Mouse (Mus musculus) heart, postnatal 0 days (tissue): Measurements from ENCODE around the gene Utf1. TPM values are rescaled to one million over a fixed set of nuclear protein-coding genes. Genes with fewer than 3 reads are reported as not detected.

ENCODE experiments used
- ATAC-seq: fragments of 200-750 bp; cut with Nextera tagmentation; 2 replicates; pipeline ENCODE4 v1.8.0; 2017; ENCODE audit warnings: low read depth, moderate number of reproducible peaks, moderate library complexity; ENCODE audit not compliant: insufficient read depth
- DNase-seq: peaks from one replicate; pipeline ENCODE4 v3.0.0-alpha.2; 2016; ENCODE audit warnings: low spot score
- H3K27ac ChIP-seq: fragments of 300-500 bp; sonication (generic); 2 replicates; pipeline ENCODE4 v1.5.1; 2014; ENCODE audit warnings: low read depth, mild to moderate bottlenecking
- H3K27me3 ChIP-seq: fragments of 300-500 bp; sonication (generic); 2 replicates; pipeline ENCODE4 v1.6.1; 2014; ENCODE audit warnings: low read length, mixed read lengths; ENCODE audit not compliant: control insufficient read depth, insufficient read depth
- H3K36me3 ChIP-seq: fragments of 300-500 bp; sonication (generic); replicated peaks from 2 replicates; pipeline ENCODE4 v1.6.1; 2014; ENCODE audit warnings: low read length, mixed read lengths; ENCODE audit not compliant: control insufficient read depth, insufficient read depth
- H3K4me1 ChIP-seq: fragments of 300-500 bp; sonication (generic); 2 replicates; pipeline ENCODE4 v1.6.1; 2014; ENCODE audit warnings: antibody characterized with exemption; ENCODE audit not compliant: control insufficient read depth, insufficient read depth
- H3K4me2 ChIP-seq: fragments of 300-500 bp; sonication (generic); 2 replicates; pipeline ENCODE4 v1.6.1; 2014; ENCODE audit warnings: low read depth, mild to moderate bottlenecking, low read length, moderate library complexity
- H3K4me3 ChIP-seq: fragments of 300-500 bp; sonication (generic); 2 replicates; pipeline ENCODE4 v1.5.1; 2014; ENCODE audit warnings: low read depth, low read length
- H3K9ac ChIP-seq: fragments of 300-500 bp; sonication (generic); replicated peaks from 2 replicates; pipeline ENCODE4 v1.6.1; 2014; ENCODE audit warnings: low read depth, low read length, mixed read lengths
- H3K9me3 ChIP-seq: fragments of 300-500 bp; sonication (generic); replicated peaks from 2 replicates; pipeline ENCODE4 v1.6.1; 2016; ENCODE audit warnings: low read length; ENCODE audit not compliant: control insufficient read depth
- CTCF ChIP-seq: IDR thresholded peaks from 2 replicates; pipeline ENCODE4 v1.5.1; 2016; ENCODE audit warnings: antibody characterized with exemption, control low read depth, low read depth
- EP300 ChIP-seq: IDR thresholded peaks from 2 replicates; pipeline ENCODE4 v1.6.1; 2016; ENCODE audit warnings: antibody characterized with exemption, low read depth
- WGBS: fragments of 180-500 bp; shearing (Covaris S2); extraction: QIAGEN DNeasy Blood & Tissue Kit; methylation state at CpG from one replicate; pipeline ENCODE4 v1.1.7; 2014; 5-methylcytosine and 5-hydroxymethylcytosine counted together
- microRNA counts: library from miRNA; unstranded; fragments of <30 nt; microRNA quantifications from one replicate; lab custom pipeline; 2015
- microRNA-seq: library from miRNA; unstranded; fragments of <30 nt; microRNA quantifications from one replicate; pipeline ENCODE4, GENCODE M21; 2016
- polyA plus RNA-seq: library from polyadenylated mRNA; unstranded; fragments of >200 nt; fragmentation: Nextera tagmentation; extraction: Ambion mirVana; gene quantifications from 2 replicates; pipeline ENCODE4 v1.2.1, GENCODE M21; 2015
- total RNA-seq: library from RNA; depleted of rRNA; stranded (reverse); fragments of >200 nt; gene quantifications from 2 replicates; pipeline ENCODE4 v1.2.3, GENCODE M21; 2014; ENCODE audit warnings: low replicate concordance; rRNA removed

Gene Utf1
- total and polyA plus RNA-seq, 2 experiments from 2014 or later, result not detected

DNA sequence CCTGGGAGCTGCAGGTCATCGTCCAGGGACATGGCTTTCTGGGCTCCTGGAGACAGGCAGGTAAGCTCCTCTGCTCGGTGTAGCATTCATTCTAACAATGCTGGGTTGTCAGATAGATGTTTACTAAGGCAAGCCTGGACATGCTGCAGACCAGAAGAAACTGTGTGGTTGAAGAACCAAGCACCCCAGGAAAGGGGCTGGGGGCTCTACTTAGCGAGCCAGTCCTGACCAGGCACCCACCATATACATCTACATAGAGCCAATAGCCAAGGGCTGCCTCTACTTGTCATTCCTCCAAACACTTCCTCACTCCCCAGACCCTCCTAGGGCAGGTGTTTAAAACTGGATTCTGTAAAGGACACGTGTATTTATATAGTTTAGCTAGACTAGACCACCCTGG, 50.6 kb downstream of the Utf1 start:
- Histone ChIP-seq H3K27ac (no peak overlapping the region), H3K4me1 (no peaks in the 10 kb centered on the region), H3K4me3 (no peak overlapping the region), H3K9me3 (no peaks in the 10 kb centered on the region), H3K9ac (no peak overlapping the region), H3K4me2 (no peak overlapping the region), H3K36me3 (peaks cover 42% of the 10 kb centered on the region), H3K27me3 (no peaks in the 10 kb centered on the region)
- 70% methylated on average over 4 of the region's 4 CpGs for WGBS
- DNase-seq, result no peak
- ATAC-seq, result no peak
- TF ChIP-seq CTCF (no peak), EP300 (no peak)

DNA sequence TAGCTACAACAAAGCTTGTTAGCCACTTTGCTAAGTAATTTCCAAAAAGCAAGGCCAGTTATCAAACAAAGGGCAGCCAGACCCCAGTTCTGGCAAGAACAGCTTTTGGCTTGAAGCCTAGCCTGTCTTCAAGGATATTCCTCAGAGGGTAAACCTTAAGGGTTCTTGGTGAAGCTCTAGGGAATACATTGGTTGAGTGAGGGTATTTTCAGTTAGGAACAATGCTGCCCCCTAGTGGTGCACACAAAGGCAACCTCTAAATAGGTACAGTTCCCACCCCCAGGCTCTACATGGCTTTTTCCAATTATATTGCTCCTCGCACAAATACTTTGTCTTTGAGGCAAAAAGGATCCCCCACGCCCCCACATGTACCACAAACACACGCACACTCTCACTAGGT, 51.1 kb downstream of the Utf1 start:
- DNase-seq, result peak; percentile 68
- ATAC-seq, result peak; percentile 44; the same call in 1 of the 2 replicates
- no peak overlapping the region for H3K4me2 ChIP-seq

More for the DNA sequence above, 51.1 kb downstream of the Utf1 start:
- H3K36me3 ChIP-seq, result peaks cover 47% of the 10 kb centered on the region
- peak; percentile 76 for TF ChIP-seq CTCF
- no peak for TF ChIP-seq EP300
- no peak overlapping the region for H3K9ac ChIP-seq
- 25% methylated on average over 3 of the region's 3 CpGs for WGBS
- no peaks in the 10 kb centered on the region for H3K4me1 ChIP-seq
- no peak overlapping the region for H3K27ac ChIP-seq
- H3K27me3 ChIP-seq, result no peaks in the 10 kb centered on the region
- no peak overlapping the region for H3K4me3 ChIP-seq
- no peaks in the 10 kb centered on the region for H3K9me3 ChIP-seq

MicroRNAs within 50 kb of the gene (microRNA counts, 519-probe panel; counts per million panel counts)
- microRNA mmu-miR-202-3p (lab: Ali Mortazavi, UCI) (not detected), microRNA mmu-miR-202-5p (lab: Ali Mortazavi, UCI) (1,226 counts per million, percentile 10 among the panel's probes with 10 or more counts)

Small RNA genes lying within 50 kb of the gene (microRNA-seq; reads per million reads assigned to microRNA genes)
- gene Mir202 (0.54 reads per million), gene Mir7062 (not detected), gene mmu-mir-7686 (not detected)

Other genes starting within 250 kb of the Utf1 start
- not detected in 2 replicates for gene Adgra1, start 109.6 kb upstream of the Utf1 start, total RNA-seq
- 0.12 TPM in 1 of 2 replicates, not detected in the other for gene Adgra1, start 109.6 kb upstream of the Utf1 start, polyA plus RNA-seq
- 0.23 TPM in 1 of 2 replicates, not detected in the other for gene Kndc1, start 49.1 kb upstream of the Utf1 start, total RNA-seq
- gene Kndc1, start 49.1 kb upstream of the Utf1 start, polyA plus RNA-seq, result 0.08 TPM in 1 of 2 replicates, not detected in the other
- gene 6430531B16Rik, start 35.0 kb downstream of the Utf1 start, total RNA-seq, result not detected in 2 replicates
- 0.23 TPM in 1 of 2 replicates, not detected in the other for gene 6430531B16Rik, start 35.0 kb downstream of the Utf1 start, polyA plus RNA-seq
- 5.4 and 83.4 TPM in 2 replicates for gene Adam8, start 48.8 kb downstream of the Utf1 start, total RNA-seq
- gene Adam8, start 48.8 kb downstream of the Utf1 start, polyA plus RNA-seq, result 0.31 and 1.2 TPM in 2 replicates
- gene Zfp511, start 92.6 kb downstream of the Utf1 start, total RNA-seq, result 23.6 and 44.3 TPM in 2 replicates
- 22.9 and 23.9 TPM in 2 replicates for gene Zfp511, start 92.6 kb downstream of the Utf1 start, polyA plus RNA-seq
- 28.2 and 53.1 TPM in 2 replicates for gene Tubgcp2, start 92.9 kb downstream of the Utf1 start, total RNA-seq
- gene Tubgcp2, start 92.9 kb downstream of the Utf1 start, polyA plus RNA-seq, result 21.8 and 24.5 TPM in 2 replicates
- not detected in 2 replicates for gene Msx3, start 105.3 kb downstream of the Utf1 start, total RNA-seq
- not detected in 2 replicates for gene Msx3, start 105.3 kb downstream of the Utf1 start, polyA plus RNA-seq
- gene Caly, start 138.8 kb downstream of the Utf1 start, total RNA-seq, result 1.9 and 4.1 TPM in 2 replicates
- gene Caly, start 138.8 kb downstream of the Utf1 start, polyA plus RNA-seq, result 0.40 and 0.70 TPM in 2 replicates
- not detected in 2 replicates for gene Prap1, start 149.6 kb downstream of the Utf1 start, total RNA-seq
- 0.27 and 0.33 TPM in 2 replicates for gene Prap1, start 149.6 kb downstream of the Utf1 start, polyA plus RNA-seq
- gene Fuom, start 158.7 kb downstream of the Utf1 start, total RNA-seq, result 64.2 and 79.4 TPM in 2 replicates
- gene Fuom, start 158.7 kb downstream of the Utf1 start, polyA plus RNA-seq, result 158 and 164 TPM in 2 replicates
- 8.1 and 11.8 TPM in 2 replicates for gene Paox, start 172.0 kb downstream of the Utf1 start, total RNA-seq
- gene Paox, start 172.0 kb downstream of the Utf1 start, polyA plus RNA-seq, result 8.5 and 8.7 TPM in 2 replicates
- 265 and 332 TPM in 2 replicates for gene Echs1, start 172.7 kb downstream of the Utf1 start, total RNA-seq
- 344 and 349 TPM in 2 replicates for gene Echs1, start 172.7 kb downstream of the Utf1 start, polyA plus RNA-seq
- 9.2 and 53.7 TPM in 2 replicates for gene Mtg1, start 193.8 kb downstream of the Utf1 start, total RNA-seq
- gene Mtg1, start 193.8 kb downstream of the Utf1 start, polyA plus RNA-seq, result 31.2 and 33.1 TPM in 2 replicates
- 0.61 TPM in 1 of 2 replicates, not detected in the other for gene Sprn, start 211.1 kb downstream of the Utf1 start, total RNA-seq
- gene Sprn, start 211.1 kb downstream of the Utf1 start, polyA plus RNA-seq, result 0.16 and 0.25 TPM in 2 replicates
- gene Olfr522, start 221.0 kb downstream of the Utf1 start, total RNA-seq, result not detected in 2 replicates
- gene Olfr522, start 221.0 kb downstream of the Utf1 start, polyA plus RNA-seq, result not detected in 2 replicates
- not detected in 2 replicates for gene Olfr523, start 229.4 kb downstream of the Utf1 start, total RNA-seq
- gene Olfr523, start 229.4 kb downstream of the Utf1 start, polyA plus RNA-seq, result not detected in 2 replicates